Mouse (Mus musculus) G1E (cell line): Measurements from ENCODE around the gene Vps35.

Experiments used
- CTCF ChIP-seq: IDR thresholded peaks from 2 replicates; pipeline ENCODE4 v1.5.1; 2012; ENCODE audit warnings: low read depth, low read length, inconsistent platforms, mixed read lengths
- GATA1 ChIP-seq: IDR thresholded peaks from 2 replicates; pipeline ENCODE4 v1.6.1; 2012; ENCODE audit warnings: borderline replicate concordance, low read length, inconsistent platforms, mixed read lengths
- GATA2 ChIP-seq: IDR thresholded peaks from 2 replicates; pipeline ENCODE4 v1.6.1; 2012; ENCODE audit warnings: low read depth, low read length, inconsistent platforms, borderline replicate concordance
- TAL1 ChIP-seq: conservative IDR thresholded peaks from 2 replicates; pipeline ENCODE4 v1.6.1; 2012; ENCODE audit warnings: low read depth, low read length, inconsistent platforms, mixed read lengths

DNA sequence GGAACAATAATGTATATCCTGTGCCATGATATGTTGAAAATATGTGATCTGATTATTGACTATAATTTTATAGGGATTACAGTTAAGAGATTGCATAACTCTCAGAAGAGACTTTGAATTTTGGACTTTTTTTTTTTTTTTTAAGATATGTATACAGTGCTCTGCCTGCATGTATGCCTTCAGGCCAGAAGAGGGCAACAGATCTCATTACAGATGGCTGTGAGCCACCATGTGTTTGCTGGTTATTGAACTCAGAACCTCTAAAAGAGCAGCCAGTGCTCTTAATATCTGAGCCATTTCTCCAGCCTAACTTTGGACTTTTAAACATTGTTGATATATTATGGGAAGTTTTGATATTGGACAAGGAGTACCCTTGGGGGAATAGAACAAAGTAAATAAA lies 12.1 kb upstream of the Vps35 start:
- TF ChIP-seq CTCF (no peak), TAL1 (no peak), GATA1 (no peak), GATA2 (no peak)
